Mouse (Mus musculus): ENCODE measurements at regions not wholly inside any gene's neighbourhood (a gene's known extent, or its start where the extent isn't known, plus 50 kb on each side); places are given as distances from the start of the nearest gene placed in this dataset.
A peak's percentile ranks its signal among the peaks of the same experiment; 100 is the strongest.

DNA sequence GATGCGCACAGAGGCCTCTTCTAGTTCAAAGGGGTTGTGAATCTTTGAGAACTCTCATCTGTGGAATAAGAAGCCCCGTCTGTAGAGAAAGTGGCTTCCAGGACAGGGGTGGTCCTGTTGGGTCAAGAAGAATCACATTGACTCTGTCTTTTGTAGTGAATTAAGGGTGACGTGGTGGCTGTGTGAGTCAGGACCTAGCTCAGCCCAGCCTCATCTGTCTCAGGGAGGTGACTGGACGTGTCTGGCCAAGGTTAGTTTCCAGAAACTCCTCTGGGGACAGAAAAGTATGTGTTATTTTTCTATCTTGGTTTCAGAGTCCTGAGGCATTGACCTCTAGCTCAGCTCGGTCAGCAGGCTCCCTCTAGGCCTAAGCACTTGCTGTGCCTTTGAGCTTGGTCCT lies 73.3 kb upstream of the Lep start:
- ATAC-seq (ENCODE audit: low TSS enrichment) = no peak

DNA sequence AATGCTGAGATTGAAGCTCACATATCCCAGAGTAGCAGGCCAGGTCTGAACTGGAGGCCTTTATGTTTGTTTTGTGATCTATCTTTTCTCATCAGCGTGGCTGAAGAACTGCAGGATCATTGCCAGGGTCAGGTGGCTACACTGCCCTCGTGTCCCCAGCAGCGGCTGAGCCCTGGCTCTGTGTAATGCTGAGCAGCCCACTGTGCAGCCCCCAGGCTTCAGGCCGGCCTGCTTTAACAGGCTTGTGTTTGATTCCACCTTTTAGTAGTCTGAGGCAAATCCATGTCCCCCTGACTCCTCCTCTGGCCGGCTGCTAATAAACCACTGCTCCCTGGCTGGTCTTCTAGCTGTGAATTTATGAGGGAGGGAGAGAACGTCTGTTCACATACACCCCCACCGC lies 72.6 kb upstream of the Lep start:
- ATAC-seq (ENCODE audit: low TSS enrichment) = no peak

DNA sequence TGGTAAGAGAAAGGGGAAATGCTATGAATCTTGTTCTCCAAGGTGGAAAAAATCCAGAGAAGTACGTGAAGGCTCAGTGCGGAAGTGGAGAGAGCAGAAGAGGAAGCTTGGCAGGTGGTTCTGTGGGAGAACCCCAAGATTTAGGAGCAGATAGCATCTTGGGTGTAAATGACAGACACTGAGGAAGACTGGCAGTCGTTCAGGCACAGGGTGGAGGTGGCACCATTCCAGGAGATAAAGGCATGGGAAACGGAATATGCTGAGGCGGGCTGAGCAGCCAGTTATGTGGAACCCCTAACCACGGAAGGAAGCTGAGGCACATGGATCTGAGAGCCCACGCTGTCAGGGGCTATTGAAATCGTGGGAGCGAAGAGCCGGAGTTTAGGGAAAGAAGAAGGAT lies 70.6 kb upstream of the Lep start:
- ATAC-seq (ENCODE audit: low TSS enrichment) = peak; percentile 58

DNA sequence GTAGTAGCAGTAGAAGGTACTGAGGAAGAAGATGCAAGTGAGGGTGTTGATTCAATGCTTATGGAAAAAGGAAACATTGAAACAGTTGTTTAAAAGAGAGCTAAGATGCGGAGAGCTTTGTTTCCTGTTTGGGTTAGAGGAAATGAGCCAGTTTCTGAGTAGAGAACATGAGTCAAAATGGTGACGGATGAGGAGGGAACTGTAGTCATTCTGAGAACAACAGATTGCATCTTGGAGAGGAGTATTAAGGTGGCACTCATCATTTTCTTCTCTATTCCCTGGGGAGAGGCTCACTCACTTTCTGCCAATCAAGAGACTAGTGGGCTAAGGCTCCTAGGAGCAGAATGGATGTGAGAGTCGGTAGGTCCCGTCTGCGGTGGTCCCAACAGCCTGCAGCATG lies 69.8 kb upstream of the Lep start:
- 0 out of 2 replicates have a peak, but pooled peaks have one; percentile 20 for ATAC-seq (ENCODE audit: low TSS enrichment)

DNA sequence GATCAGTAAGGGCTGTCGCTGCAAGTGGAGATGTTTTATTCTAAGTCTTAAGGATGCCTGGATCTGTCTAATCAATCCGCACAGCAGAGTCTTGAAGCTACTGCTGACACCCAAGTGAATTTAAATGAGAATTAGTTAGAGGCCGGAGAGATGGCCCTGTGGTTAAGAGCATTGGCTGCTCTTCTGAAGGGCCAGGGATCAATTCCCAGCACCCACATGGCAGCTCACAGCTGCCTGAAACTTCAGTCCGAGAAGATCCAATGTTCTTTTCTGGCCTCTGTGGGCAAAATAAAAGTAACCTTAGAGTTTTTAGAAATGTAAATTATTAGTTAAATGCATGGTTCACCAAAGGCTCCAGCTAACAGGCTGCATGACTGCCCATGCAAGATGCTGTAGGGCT lies 65.5 kb upstream of the Lep start:
- no peak for ATAC-seq (ENCODE audit: low TSS enrichment)

DNA sequence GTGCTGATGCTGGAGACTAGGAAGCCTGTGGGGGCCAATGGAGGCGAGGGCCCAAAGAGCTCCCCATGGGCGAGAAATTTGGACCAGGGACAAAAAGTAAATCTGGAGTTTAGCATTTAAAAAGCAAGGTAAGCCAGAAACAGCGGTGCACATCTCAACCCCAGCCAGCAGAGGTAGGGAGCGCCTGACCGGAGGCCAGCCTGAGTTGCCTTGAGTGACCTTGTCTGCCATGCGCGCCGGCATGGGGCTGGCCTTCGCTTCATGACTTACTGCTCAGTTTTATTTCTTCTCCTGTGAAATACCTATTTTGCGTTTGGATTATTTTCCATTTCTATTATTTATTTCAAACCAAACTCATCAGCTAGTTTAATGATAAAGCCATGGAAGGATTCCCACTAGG lies 64.3 kb upstream of the Lep start:
- ATAC-seq (ENCODE audit: low TSS enrichment) = no peak

DNA sequence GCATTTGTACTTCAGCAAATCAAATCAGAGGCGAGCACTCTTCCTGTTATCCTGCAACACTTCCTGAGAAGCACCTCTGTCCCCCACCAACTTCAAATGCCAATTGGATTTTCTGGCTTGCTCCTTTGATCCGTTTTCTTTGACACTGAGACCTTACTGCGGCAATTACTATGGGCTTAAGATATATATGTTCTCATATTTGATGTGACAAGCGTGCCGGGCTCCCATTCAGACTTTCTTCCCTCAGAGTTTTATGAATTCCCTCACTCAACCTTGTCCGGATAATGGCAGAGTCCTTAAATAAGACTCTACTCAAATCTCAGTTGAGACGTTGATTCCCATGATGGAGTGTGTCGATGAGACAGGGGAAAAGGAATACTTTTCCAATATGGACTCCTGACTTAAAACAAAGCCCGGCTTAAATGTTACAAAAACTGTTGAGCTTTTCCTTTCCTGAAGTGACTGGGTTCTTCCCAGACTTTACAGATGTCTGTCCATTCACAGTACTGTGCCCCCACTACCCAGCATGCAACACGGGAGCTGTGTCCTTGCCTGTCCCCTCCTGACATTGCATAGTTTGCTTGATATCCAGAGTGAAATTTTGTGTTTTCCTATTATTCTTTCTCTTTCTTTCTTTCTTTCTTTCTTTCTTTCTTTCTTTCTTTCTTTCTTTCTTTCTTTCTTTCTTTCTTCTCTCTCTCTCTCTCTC lies 60.5 kb upstream of the Lep start:
- ATAC-seq (ENCODE audit: low TSS enrichment) = no peak

DNA sequence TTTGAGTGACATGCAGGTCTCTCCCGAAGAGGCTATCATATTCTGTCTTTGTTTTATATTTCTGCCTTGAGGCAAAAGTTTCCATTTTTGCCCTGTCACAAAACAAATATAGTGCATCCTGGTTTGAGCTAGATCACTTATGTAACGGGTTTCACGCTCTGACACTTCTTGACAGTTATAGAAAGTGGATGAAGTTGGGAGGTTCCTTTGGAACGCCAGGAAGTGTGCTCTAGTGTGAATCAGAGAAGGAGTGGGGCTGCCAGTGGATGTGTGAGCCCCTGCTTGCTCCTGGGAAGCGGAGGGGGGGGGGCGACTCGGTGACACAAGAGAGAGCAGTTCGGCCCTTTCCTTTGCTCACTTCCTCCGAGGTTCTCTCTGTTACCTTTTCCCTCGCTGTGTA lies 57.9 kb upstream of the Lep start:
- peak; percentile 81 for ATAC-seq (ENCODE audit: low TSS enrichment)

DNA sequence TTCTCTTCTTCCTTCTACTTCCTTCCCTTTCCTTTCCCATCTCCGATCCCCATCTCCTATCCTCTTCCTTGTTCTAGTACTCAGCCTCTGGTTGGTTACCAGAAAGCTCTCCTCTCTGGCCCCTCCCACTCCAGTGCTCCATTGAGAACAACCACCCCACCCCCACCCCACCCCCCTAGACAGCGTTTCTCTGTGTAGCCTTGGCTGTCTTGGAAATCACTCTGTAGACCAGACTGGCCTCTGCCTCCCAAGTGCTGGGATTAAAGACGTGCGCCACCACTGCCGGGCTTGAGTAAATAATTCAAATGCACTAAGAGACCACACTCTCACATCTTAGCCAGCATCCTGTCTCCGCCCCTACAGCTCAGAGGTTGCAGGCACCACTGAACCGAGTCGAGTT lies 57.2 kb upstream of the Lep start:
- ATAC-seq (ENCODE audit: low TSS enrichment) = 0 out of 2 replicates have a peak, but pooled peaks have one; percentile 10

DNA sequence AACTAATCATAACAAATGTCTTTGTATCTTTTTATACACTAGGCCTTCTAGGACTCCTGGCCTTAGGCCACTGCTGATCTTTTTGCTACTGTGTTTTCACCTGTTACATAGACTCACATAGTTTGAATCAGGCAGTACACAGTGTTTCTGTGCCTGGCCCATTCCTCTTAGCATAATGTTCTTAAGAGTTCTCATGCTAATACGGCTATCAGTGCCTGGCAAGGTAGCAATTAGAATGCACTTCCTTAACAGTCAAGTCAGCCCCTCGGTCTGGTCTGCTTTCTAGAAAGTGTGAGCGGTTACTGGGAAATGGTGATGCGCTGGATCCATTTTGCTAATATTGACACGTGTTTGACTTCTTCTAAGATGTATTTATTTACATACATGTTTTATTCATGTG lies 54.2 kb upstream of the Lep start:
- no peak for ATAC-seq (ENCODE audit: low TSS enrichment)

Measured in frontal cortex, adult (tissue).